Mouse (Mus musculus) lung, postnatal 10 days (tissue): ENCODE results near the gene Rpe.
"Not testable (repeated sequence)": the region's sequence is repeated elsewhere in the genome, so short reads cannot be mapped to it uniquely, and the experiment has no call there.

ENCODE experiments used
- DNase-seq: peaks from one replicate; pipeline ENCODE4 v3.0.0; 2021

The Rpe gene

GRCm38 (mm10) chr1:66700693-66701575 is at the start of gene Rpe:
Rpe (plus strand) TSS chr1:66700831.
- peak; percentile 97 for DNase-seq

DNA sequence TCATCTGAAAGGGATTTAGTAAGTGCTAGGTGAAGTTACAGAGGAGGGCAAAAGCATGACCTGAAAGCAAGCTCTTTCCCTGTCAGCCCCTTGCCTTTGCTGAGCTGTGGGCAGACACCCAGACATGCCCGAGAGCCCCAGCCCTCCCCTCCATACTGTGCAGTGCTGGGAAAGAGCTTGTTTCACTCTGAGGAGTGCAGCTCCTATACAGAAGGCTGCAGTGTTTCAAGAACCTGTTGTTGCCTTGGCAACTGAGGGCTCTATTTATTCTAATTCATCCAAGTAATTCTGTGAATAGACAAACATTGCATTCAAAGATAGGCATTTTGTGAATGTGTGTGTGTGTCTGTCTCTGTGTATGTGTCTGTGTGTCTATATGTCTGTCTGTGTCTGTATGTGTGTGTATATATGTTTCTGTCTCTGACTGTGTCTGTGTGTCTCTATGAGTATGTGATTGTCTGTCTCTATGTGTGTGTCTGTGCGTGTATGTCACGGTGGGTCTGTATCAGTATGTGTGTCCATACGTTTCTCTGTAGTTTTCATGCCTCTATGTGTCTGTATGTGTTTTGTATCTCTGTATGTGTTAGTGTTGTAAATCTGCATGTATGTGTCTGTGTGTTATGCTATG is 45.4 kb upstream of the Rpe start:
- no peak for DNase-seq

DNA sequence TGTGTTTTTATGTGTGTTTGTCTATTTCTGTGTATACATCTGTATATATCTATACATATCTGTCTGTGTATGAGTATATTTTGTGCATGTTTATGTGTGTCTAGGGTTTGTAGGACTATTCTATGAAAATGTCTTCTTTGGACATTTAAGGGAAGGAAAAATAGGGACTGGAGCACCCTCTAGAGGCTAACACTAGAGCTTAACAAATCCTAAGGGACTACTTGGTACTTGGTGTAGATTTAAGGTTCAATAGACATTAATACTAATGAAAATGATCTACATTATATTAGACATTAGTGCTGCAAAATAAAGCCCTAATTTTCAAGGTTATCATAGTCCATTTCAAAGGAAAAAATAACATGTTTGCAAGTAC is 44.9 kb upstream of the Rpe start:
- peak; percentile 18 for DNase-seq

DNA sequence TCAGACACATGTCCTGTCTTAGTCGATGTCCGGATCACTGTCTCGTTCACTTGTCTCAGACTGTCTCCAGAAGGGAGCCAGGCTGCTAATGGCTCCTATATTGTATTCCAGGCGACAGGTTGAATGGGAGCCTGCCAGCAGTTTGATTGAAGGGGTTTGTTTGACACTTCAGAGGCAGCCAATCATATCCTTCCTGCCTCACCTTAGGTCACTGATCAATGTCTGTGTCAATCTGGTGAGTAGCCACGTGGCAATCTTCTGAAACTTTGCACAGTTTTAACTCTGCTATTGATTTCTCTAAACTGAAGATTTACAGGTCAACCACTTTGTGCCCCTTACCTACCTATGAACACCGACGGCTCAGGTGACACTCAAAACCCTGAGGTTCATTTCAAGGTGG is 29.2 kb upstream of the Rpe start:
- no peak for DNase-seq

- no peak for DNase-seq
Observed at GRCm38 (mm10) chr1:66672812-66673211, 27.8 kb upstream of the Rpe start.

DNA sequence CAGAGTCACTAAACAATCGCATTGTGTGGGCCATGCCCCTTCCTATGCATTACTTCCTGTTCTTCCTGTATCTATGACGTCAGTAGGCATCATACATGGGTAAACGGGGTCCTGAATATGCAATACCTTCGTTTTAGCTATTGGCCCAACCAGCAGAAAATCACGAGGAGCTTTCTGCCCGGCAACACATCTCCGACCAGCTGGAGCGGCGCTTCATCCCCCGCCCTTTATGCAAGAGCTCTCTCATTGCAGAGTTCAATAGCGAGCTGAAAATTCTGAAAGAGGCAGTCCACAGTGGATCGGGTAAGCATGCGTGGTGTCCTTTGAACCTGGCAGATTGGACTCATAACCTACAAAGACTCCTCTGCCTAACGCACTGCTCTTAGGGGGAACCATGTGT is 22.7 kb upstream of the Rpe start:
- DNase-seq, result no peak

GRCm38 (mm10) chr1:66678662-66679061 is 22.0 kb upstream of the Rpe start:
- DNase-seq, result no peak

DNA sequence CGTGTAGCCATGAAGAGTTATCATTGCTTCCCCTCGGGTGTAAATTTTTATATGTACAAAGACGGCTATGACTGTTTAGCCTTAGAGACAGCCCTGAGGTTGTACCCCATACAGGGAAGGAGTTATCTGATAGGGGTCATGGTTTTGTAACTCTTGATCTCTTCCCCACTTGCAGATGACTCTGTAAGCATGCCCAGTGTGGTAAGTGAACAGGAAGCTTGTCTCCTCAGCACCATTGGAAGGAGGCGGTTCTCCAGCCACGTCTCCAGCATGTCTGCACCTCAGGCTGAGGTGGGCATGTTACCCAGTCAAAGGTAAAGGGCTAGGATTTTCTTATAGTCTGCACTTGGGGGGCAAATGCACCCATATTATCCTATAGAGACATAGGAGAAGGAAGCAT is 17.7 kb upstream of the Rpe start:
- DNase-seq, result no peak

DNA sequence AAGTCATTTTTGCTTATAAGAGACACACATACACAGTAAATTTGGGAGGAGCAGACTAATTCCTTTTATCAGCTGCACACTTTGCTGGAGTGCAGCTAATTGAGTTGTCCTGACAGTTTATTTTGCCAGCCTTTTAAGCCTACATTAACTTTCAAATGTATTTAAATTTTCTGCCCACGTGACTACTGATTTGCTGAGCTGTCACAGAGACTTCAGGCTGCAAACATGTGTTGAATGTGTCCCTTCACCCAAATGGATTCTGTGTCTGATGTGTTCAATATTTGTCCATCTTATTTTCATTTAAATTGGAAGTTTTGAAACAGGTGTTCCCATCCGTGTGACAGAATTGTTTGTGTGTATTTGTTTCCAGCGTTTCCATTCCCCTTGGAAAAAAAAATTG is 8.9 kb upstream of the Rpe start:
- no peak for DNase-seq

- DNase-seq, result no peak
Observed at GRCm38 (mm10) chr1:66692308-66692707, 8.3 kb upstream of the Rpe start.

GRCm38 (mm10) chr1:66692780-66693392 is 7.7 kb upstream of the Rpe start:
- no peak for DNase-seq

GRCm38 (mm10) chr1:66694266-66694665 is 6.4 kb upstream of the Rpe start:
- DNase-seq, result no peak

- no peak for DNase-seq
Observed at GRCm38 (mm10) chr1:66695296-66695695, 5.3 kb upstream of the Rpe start.

- not testable (repeated sequence) for DNase-seq
Observed at GRCm38 (mm10) chr1:66699630-66700029, 1.0 kb upstream of the Rpe start.

GRCm38 (mm10) chr1:66700149-66700692 is 410 bp upstream of the Rpe start:
- DNase-seq, result no peak

GRCm38 (mm10) chr1:66701576-66701940 is 927 bp downstream of the Rpe start:
- peak; percentile 4 for DNase-seq

DNA sequence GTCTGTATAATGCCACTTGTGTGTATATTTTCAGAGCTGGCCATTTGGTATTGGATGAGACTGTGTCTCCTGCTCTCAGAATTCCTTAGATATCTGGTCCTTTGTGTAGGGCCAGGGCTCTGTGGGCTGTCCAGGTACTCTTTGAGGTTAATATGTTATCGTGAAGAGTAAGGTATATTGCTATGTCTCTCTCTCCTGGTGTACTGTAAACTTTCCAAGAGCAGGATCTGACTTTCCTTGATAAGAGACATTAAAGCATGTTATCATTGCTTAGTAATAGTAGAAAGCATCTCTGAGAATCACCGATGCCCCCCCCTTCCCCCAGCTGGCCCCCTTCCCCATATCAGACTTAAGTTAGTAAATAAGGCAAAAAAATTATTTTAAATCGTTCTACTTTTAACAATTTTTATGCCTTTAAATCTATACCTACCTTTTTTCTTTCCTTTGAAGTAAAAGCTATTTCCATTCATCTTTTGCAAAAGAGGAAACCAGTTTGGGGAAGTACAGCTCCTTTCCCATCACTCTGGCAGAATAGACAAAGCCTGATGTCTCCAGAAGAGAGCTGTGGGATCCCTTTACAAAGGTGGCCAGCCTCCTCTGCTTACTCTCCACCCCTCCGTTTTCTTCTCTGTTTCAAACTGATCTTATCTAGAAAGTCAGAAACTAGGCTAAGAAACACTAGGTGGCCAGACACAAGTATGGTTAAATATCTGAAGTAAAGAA is 2.2 kb downstream of the Rpe start:
- no peak for DNase-seq

GRCm38 (mm10) chr1:66704523-66704922 is 3.9 kb downstream of the Rpe start:
- DNase-seq, result no peak

GRCm38 (mm10) chr1:66712859-66713258 is 12.2 kb downstream of the Rpe start:
- no peak for DNase-seq

GRCm38 (mm10) chr1:66730581-66730980 is 29.9 kb downstream of the Rpe start:
- DNase-seq, result no peak

GRCm38 (mm10) chr1:66768764-66769163 is 68.1 kb downstream of the Rpe start:
- no peak for DNase-seq
